Comparison of ENCODE assay signal across 8 mouse cellular contexts in genomic region chr7:16729563-16729962, GRCm38 (mm10). TPM values are rescaled to one million over a fixed set of nuclear protein-coding genes. Genes with fewer than 3 reads are reported as not detected.
DNase-seq lines count a peak whose midpoint lies in the region; ATAC-seq and TF ChIP-seq lines count a peak whose summit lies in the region.
"Not testable (repeated sequence)": the region's sequence is repeated elsewhere in the genome, so short reads cannot be mapped to it uniquely, and the experiment has no call there.

No protein-coding gene starts in this region.

- TF ChIP-seq CTCF in stomach, postnatal 0 days (IDR thresholded peaks at IDR 0.05; ENCODE audit: low read depth): not testable (repeated sequence)

- not testable (repeated sequence) for H3K27ac ChIP-seq in ES-E14 (ENCODE audit: insufficient read depth, low read depth, low read length, poor library complexity, severe bottlenecking); hindbrain, embryonic 16.5 days (ENCODE audit: low read depth, low read length); liver, embryonic 16.5 days (ENCODE audit: low read length); midbrain, embryonic 13.5 days; stomach, postnatal 0 days (replicated peaks)

- WGBS in hindbrain, embryonic 16.5 days: 4% methylated on average over 7 of the region's 7 CpGs
- WGBS in liver, embryonic 16.5 days (ENCODE audit: insufficient replicate concordance): 0% methylated on average over 7 of the region's 7 CpGs
- 9% methylated on average over 7 of the region's 7 CpGs for WGBS in midbrain, embryonic 13.5 days
- WGBS in stomach, postnatal 0 days: 2% methylated on average over 7 of the region's 7 CpGs

- H3K27me3 ChIP-seq in hindbrain, embryonic 16.5 days (replicated peaks; ENCODE audit: control insufficient read depth, insufficient read depth, low read length); liver, embryonic 16.5 days (ENCODE audit: control insufficient read depth, insufficient read depth, low read depth, low read length); midbrain, embryonic 13.5 days; stomach, postnatal 0 days (ENCODE audit: control insufficient read depth, insufficient read depth, low read length): not testable (repeated sequence)

- H3K4me1 ChIP-seq in ES-E14 (ENCODE audit: control insufficient read depth in 2 of 2, insufficient read depth in 2 of 2, low read length in 2 of 2, poor library complexity in 1 of 2): peaks cover 2 to 13% of the 10 kb centered on the region in 2 experiments; a peak in 3 of 4 replicates
- H3K4me1 ChIP-seq in hindbrain, embryonic 16.5 days (ENCODE audit: control insufficient read depth, insufficient read depth, low read depth, low read length); liver, embryonic 16.5 days (ENCODE audit: control insufficient read depth, low read depth, low read length); midbrain, embryonic 13.5 days (replicated peaks); stomach, postnatal 0 days (replicated peaks; ENCODE audit: control insufficient read depth, insufficient read depth): not testable (repeated sequence)

- not testable (repeated sequence) for H3K36me3 ChIP-seq in ES-E14 (ENCODE audit: control insufficient read depth, insufficient read depth, low read length, poor library complexity, severe bottlenecking); hindbrain, embryonic 16.5 days (ENCODE audit: control insufficient read depth, insufficient read depth, low read length); liver, embryonic 16.5 days (ENCODE audit: control insufficient read depth, insufficient read depth); midbrain, embryonic 13.5 days; stomach, postnatal 0 days (ENCODE audit: control insufficient read depth, insufficient read depth, low read length)

- TF ChIP-seq EP300 in stomach, postnatal 0 days (optimal IDR thresholded peaks at IDR 0.05): not testable (repeated sequence)

- ATAC-seq in hindbrain, embryonic 16.5 days: 0 out of 2 replicates have a peak, but pooled peaks have one; percentile 29
- not testable (repeated sequence) for ATAC-seq in liver, embryonic 16.5 days (ENCODE audit: low read depth)
- ATAC-seq in midbrain, embryonic 13.5 days: peak; percentile 53; the same call in 1 of the 2 replicates
- ATAC-seq in stomach, postnatal 0 days (ENCODE audit: low FRiP score, low TSS enrichment): peak; percentile 44; the same call in 1 of the 2 replicates

- in situ Hi-C loops in ES-E14 (cut with MboI; ENCODE audit: low sequenced_read_pairs in 2 of 2, unreplicated experiment in 2 of 2): not testable (repeated sequence)

- H3K9ac ChIP-seq in ES-E14 (ENCODE audit: insufficient read depth, low read depth, low read length, poor library complexity, severe bottlenecking): peak overlapping the region; percentile 1; the same call in 1 of the 2 replicates
- not testable (repeated sequence) for H3K9ac ChIP-seq in hindbrain, embryonic 16.5 days (ENCODE audit: low read depth, low read length); liver, embryonic 16.5 days (ENCODE audit: low read depth, low read length); stomach, postnatal 0 days (ENCODE audit: low read length)
- peak overlapping the region; percentile 20; the same call in 1 of the 2 replicates for H3K9ac ChIP-seq in midbrain, embryonic 13.5 days (replicated peaks)

- H3K4me3 ChIP-seq in ES-E14 (ENCODE audit: insufficient read depth in 1 of 2, low read depth in 1 of 2, low read length in 2 of 2, poor library complexity in 1 of 2, severe bottlenecking in 1 of 2); hindbrain, embryonic 16.5 days (ENCODE audit: low read length); liver, embryonic 16.5 days (ENCODE audit: low read depth, low read length); midbrain, embryonic 13.5 days (replicated peaks); stomach, postnatal 0 days (ENCODE audit: low read depth, low read length): not testable (repeated sequence)

- H3K4me2 ChIP-seq in hindbrain, embryonic 16.5 days (ENCODE audit: low read length): peak overlapping the region; percentile 46
- peak overlapping the region; percentile 14; the same call in 1 of the 2 replicates for H3K4me2 ChIP-seq in liver, embryonic 16.5 days (ENCODE audit: low read depth, low read length)
- peak overlapping the region; percentile 9; the same call in 1 of the 2 replicates for H3K4me2 ChIP-seq in midbrain, embryonic 13.5 days (replicated peaks)
- H3K4me2 ChIP-seq in stomach, postnatal 0 days (replicated peaks; ENCODE audit: low read depth): peak overlapping the region; percentile 32

- not testable (repeated sequence) for H3K9me3 ChIP-seq in ES-E14 (ENCODE audit: control insufficient read depth, insufficient read depth, low read depth, low read length); hindbrain, embryonic 16.5 days (ENCODE audit: control insufficient read depth, low read length); liver, embryonic 16.5 days (replicated peaks; ENCODE audit: control insufficient read depth, low read length); midbrain, embryonic 13.5 days; stomach, postnatal 0 days (ENCODE audit: control insufficient read depth, low read length)

- DNase-seq in ES-E14 (ENCODE audit: low read depth, low spot score): not testable (repeated sequence)
- peak; percentile 63 for DNase-seq in embryo, embryonic 9.5 days (ENCODE audit: extremely low spot score)
- peak; percentile 94 for DNase-seq in heart, adult 11 months
- DNase-seq in kidney, postnatal 25 days: peak; percentile 43 to 56
- peak; percentile 66 for DNase-seq in stomach, postnatal 0 days (ENCODE audit: low spot score)

RNA-seq across cellular contexts. Expression of gene Ceacam9, which starts 7.8 kb away (rescaled TPM):
- total RNA-seq in ES-E14 (2012; rRNA removed): 0.22 TPM in 1 of 2 replicates, not detected in the other
- polyA plus RNA-seq in hindbrain, embryonic 16.5 days (2015; fragmentation: Nextera tagmentation; extraction: Ambion mirVana): 0.33 and 0.51 TPM in 2 replicates
- polyA plus RNA-seq in liver, embryonic 16.5 days (2015; fragmentation: Nextera tagmentation; extraction: Ambion mirVana): not detected in 2 replicates
- 0.14 TPM in 1 of 2 replicates, not detected in the other for polyA plus RNA-seq in midbrain, embryonic 13.5 days (2015; fragmentation: Nextera tagmentation; extraction: Ambion mirVana)
- not detected in 2 replicates for polyA plus RNA-seq in stomach, postnatal 0 days (2015; fragmentation: Nextera tagmentation; extraction: Ambion mirVana)

RNA-seq across cellular contexts. Expression of gene Ap2s1, which starts 8.6 kb away (rescaled TPM):
- total RNA-seq in ES-E14 (2012; rRNA removed): 188 and 227 TPM in 2 replicates
- polyA plus RNA-seq in hindbrain, embryonic 16.5 days (2015; fragmentation: Nextera tagmentation; extraction: Ambion mirVana): 447 and 505 TPM in 2 replicates
- 151 and 155 TPM in 2 replicates for polyA plus RNA-seq in liver, embryonic 16.5 days (2015; fragmentation: Nextera tagmentation; extraction: Ambion mirVana)
- polyA plus RNA-seq in midbrain, embryonic 13.5 days (2015; fragmentation: Nextera tagmentation; extraction: Ambion mirVana): 360 and 361 TPM in 2 replicates
- 225 and 229 TPM in 2 replicates for polyA plus RNA-seq in stomach, postnatal 0 days (2015; fragmentation: Nextera tagmentation; extraction: Ambion mirVana)

RNA-seq across cellular contexts. Expression of gene Slc1a5, which starts 51.6 kb away (rescaled TPM):
- 72.0 and 156 TPM in 2 replicates for total RNA-seq in ES-E14 (2012; rRNA removed)
- polyA plus RNA-seq in hindbrain, embryonic 16.5 days (2015; fragmentation: Nextera tagmentation; extraction: Ambion mirVana): 9.6 and 11.5 TPM in 2 replicates
- 101 and 119 TPM in 2 replicates for polyA plus RNA-seq in liver, embryonic 16.5 days (2015; fragmentation: Nextera tagmentation; extraction: Ambion mirVana)
- polyA plus RNA-seq in midbrain, embryonic 13.5 days (2015; fragmentation: Nextera tagmentation; extraction: Ambion mirVana): 13.8 and 14.9 TPM in 2 replicates
- 48.6 and 53.5 TPM in 2 replicates for polyA plus RNA-seq in stomach, postnatal 0 days (2015; fragmentation: Nextera tagmentation; extraction: Ambion mirVana)

RNA-seq across cellular contexts. Expression of gene Ceacam15, which starts 54.1 kb away (rescaled TPM):
- total RNA-seq in ES-E14 (2012; rRNA removed): not detected in 2 replicates
- not detected in 2 replicates for polyA plus RNA-seq in hindbrain, embryonic 16.5 days (2015; fragmentation: Nextera tagmentation; extraction: Ambion mirVana)
- polyA plus RNA-seq in liver, embryonic 16.5 days (2015; fragmentation: Nextera tagmentation; extraction: Ambion mirVana): not detected in 2 replicates
- polyA plus RNA-seq in midbrain, embryonic 13.5 days (2015; fragmentation: Nextera tagmentation; extraction: Ambion mirVana): not detected in 2 replicates
- not detected in 2 replicates for polyA plus RNA-seq in stomach, postnatal 0 days (2015; fragmentation: Nextera tagmentation; extraction: Ambion mirVana)
